Mouse (Mus musculus): ENCODE measurements around the gene Hibadh. TPM values are rescaled to one million over a fixed set of nuclear protein-coding genes. Genes with fewer than 3 reads are reported as not detected.

The Hibadh gene
- polyA plus RNA-seq, 1 experiment from 2014 or later, result 44.0 TPM

DNA sequence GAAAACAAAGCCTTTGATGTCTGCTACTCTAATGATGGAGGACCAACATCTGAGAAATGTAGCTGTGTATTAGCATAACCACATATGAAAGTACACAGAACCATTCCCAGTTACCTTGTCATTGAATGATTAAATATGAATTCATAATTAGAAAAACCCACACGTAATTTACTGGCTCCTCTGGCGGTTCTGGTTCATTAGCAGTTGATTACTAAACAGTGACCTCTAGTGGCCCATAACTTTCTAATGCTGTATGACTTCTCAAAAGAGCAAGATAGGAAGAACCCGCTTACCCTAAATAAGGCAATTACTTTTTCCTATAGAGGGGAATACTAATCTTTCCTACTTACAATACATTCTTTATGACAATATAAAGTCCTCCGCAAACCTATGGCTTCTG, 62.9 kb downstream of the Hibadh start:
- Histone ChIP-seq H3K36me3 (ENCODE audit: control insufficient read depth, insufficient read depth, low read length) (no peaks in the 10 kb centered on the region), H3K9ac (ENCODE audit: low read length) (no peak overlapping the region), H3K27ac (ENCODE audit: low read depth, low read length) (no peak overlapping the region), H3K9me3 (ENCODE audit: control insufficient read depth, low read length) (no peaks in the 10 kb centered on the region), H3K4me3 (ENCODE audit: low read depth, low read length) (no peak overlapping the region), H3K27me3 (ENCODE audit: control insufficient read depth, insufficient read depth, low read length) (no peaks in the 10 kb centered on the region), H3K4me2 (ENCODE audit: low read depth, low read length, severe bottlenecking) (no peak overlapping the region), H3K4me1 (replicated peaks; ENCODE audit: control insufficient read depth, insufficient read depth, low read length) (no peaks in the 10 kb centered on the region)
- ATAC-seq (replicated peaks; ENCODE audit: low FRiP score), result no peak
- WGBS, result 33% methylated on average over 4 of the region's 4 CpGs
- DNase-seq (ENCODE audit: low spot score), result no peak

- Histone ChIP-seq H3K27ac (ENCODE audit: low read depth, low read length) (no peak overlapping the region), H3K9me3 (ENCODE audit: control insufficient read depth, low read length) (no peaks in the 10 kb centered on the region), H3K27me3 (ENCODE audit: control insufficient read depth, insufficient read depth, low read length) (no peaks in the 10 kb centered on the region), H3K4me1 (replicated peaks; ENCODE audit: control insufficient read depth, insufficient read depth, low read length) (0 out of 2 replicates have a peak, but pooled peaks cover 3% of the 10 kb centered on the region), H3K4me2 (ENCODE audit: low read depth, low read length, severe bottlenecking) (no peak overlapping the region), H3K9ac (ENCODE audit: low read length) (no peak overlapping the region), H3K4me3 (ENCODE audit: low read depth, low read length) (no peak overlapping the region), H3K36me3 (ENCODE audit: control insufficient read depth, insufficient read depth, low read length) (no peaks in the 10 kb centered on the region)
- whole genome bisulfite sequencing, result 56% methylated on average over 6 of the region's 6 CpGs
- no peak for DNase-seq (ENCODE audit: low spot score)
- no peak for ATAC-seq (replicated peaks; ENCODE audit: low FRiP score)
These were observed 71.5 kb downstream of the Hibadh start for GRCm38 (mm10) chr6:52568706-52569105.

DNA sequence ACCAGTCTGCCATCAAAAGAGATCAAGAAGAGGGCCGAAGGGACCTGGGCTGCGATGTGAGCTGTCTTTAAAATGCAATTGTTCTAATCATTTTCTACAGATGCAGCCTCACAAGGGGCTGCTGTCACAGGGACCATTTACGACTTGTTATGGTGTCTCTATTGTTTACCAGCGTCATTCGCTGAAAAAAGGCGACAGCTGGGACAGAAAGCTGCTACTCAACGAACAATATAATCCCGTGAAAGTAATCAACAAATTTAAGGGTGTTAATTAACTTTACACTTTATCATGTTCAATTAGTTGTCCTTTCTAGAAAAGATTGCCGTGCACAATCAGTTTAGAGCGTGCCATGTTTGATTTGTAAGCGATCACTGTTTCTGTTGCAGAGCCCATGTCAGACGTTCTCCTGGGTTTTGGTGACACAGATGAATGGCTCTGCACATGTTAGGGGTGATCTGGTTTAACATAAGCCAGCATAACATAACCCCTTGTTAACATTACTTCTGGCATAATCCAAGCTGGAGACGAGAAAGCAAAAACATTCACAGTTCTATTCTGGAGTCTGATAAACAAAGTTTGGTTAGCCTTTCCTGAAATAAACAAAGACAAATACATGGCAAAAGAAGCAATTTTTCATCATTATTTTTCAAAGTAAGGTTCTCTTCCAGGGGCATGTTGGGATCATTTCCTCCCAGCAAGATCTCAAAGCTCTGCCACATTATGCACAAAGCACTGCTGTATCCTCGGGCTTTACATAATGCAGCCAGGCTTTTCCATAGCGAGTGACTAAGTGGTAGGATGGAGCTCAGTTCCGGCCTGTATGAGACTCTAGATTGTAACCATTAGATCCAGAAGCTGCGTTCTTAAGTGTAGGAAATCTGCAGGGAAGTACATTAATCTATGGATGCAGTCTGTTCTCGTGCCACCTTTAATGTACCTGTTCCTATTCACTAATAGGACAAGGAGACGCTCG, 72.6 kb downstream of the Hibadh start:
- 53% methylated on average over 20 of the region's 20 CpGs for WGBS
- no peaks in the 10 kb centered on the region for H3K36me3 ChIP-seq (ENCODE audit: control insufficient read depth, insufficient read depth, low read length)
- ATAC-seq (replicated peaks; ENCODE audit: low FRiP score) (no peak), DNase-seq (ENCODE audit: low spot score) (no peak)
- no peak overlapping the region for H3K27ac ChIP-seq (ENCODE audit: low read depth, low read length)
- H3K27me3 ChIP-seq (ENCODE audit: control insufficient read depth, insufficient read depth, low read length), result no peaks in the 10 kb centered on the region
- H3K4me1 ChIP-seq (replicated peaks; ENCODE audit: control insufficient read depth, insufficient read depth, low read length), result 0 out of 2 replicates have a peak, but pooled peaks cover 3% of the 10 kb centered on the region
- no peak overlapping the region for H3K4me3 ChIP-seq (ENCODE audit: low read depth, low read length)
- H3K9me3 ChIP-seq (ENCODE audit: control insufficient read depth, low read length), result no peaks in the 10 kb centered on the region
- no peak overlapping the region for H3K9ac ChIP-seq (ENCODE audit: low read length)
- no peak overlapping the region for H3K4me2 ChIP-seq (ENCODE audit: low read depth, low read length, severe bottlenecking)

DNA sequence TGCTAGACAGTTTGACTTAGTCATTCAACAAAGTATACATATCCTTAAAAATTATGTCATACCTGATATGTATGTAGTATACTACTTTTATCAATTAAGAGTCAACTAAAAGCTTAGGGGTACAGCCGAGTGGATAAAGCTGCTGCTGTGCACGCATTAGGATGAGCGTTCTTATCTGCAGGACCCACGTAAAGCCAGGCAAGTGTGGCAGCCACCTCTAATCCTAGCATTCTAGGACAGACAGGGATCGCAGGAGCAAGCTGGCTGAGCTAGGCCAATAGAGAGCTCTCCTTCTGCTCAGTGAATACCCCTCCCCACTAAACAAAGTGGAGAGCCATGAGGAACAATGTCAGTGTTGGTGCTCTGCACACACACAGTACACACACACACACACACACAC, 75.0 kb downstream of the Hibadh start:
- Histone ChIP-seq H3K4me3 (ENCODE audit: low read depth, low read length) (no peak overlapping the region), H3K9ac (ENCODE audit: low read length) (no peak overlapping the region), H3K9me3 (ENCODE audit: control insufficient read depth, low read length) (no peaks in the 10 kb centered on the region), H3K4me2 (ENCODE audit: low read depth, low read length, severe bottlenecking) (no peak overlapping the region), H3K27ac (ENCODE audit: low read depth, low read length) (no peak overlapping the region), H3K27me3 (ENCODE audit: control insufficient read depth, insufficient read depth, low read length) (no peaks in the 10 kb centered on the region), H3K36me3 (ENCODE audit: control insufficient read depth, insufficient read depth, low read length) (no peaks in the 10 kb centered on the region), H3K4me1 (replicated peaks; ENCODE audit: control insufficient read depth, insufficient read depth, low read length) (0 out of 2 replicates have a peak, but pooled peaks cover 3% of the 10 kb centered on the region)
- DNase-seq (ENCODE audit: low spot score) (no peak), ATAC-seq (replicated peaks; ENCODE audit: low FRiP score) (no peak)
- 68% methylated on average over 5 of the region's 5 CpGs for WGBS

- H3K36me3 ChIP-seq (ENCODE audit: control insufficient read depth, insufficient read depth, low read length), result no peaks in the 10 kb centered on the region
- no peaks in the 10 kb centered on the region for H3K27me3 ChIP-seq (ENCODE audit: control insufficient read depth, insufficient read depth, low read length)
- H3K9me3 ChIP-seq (ENCODE audit: control insufficient read depth, low read length), result no peaks in the 10 kb centered on the region
- no peak for ATAC-seq (replicated peaks; ENCODE audit: low FRiP score)
- DNase-seq (ENCODE audit: low spot score), result no peak
- H3K4me1 ChIP-seq (replicated peaks; ENCODE audit: control insufficient read depth, insufficient read depth, low read length), result no peaks in the 10 kb centered on the region
- H3K9ac ChIP-seq (ENCODE audit: low read length), result no peak overlapping the region
- no peak overlapping the region for H3K4me3 ChIP-seq (ENCODE audit: low read depth, low read length)
- WGBS, result 93% methylated on average over 4 of the region's 4 CpGs
- H3K27ac ChIP-seq (ENCODE audit: low read depth, low read length), result no peak overlapping the region
- no peak overlapping the region for H3K4me2 ChIP-seq (ENCODE audit: low read depth, low read length, severe bottlenecking)
These were observed 77.2 kb downstream of the Hibadh start for GRCm38 (mm10) chr6:52562994-52563393.

GRCm38 (mm10) chr6:52559041-52559440, 81.1 kb downstream of the Hibadh start:
- Histone ChIP-seq H3K36me3 (ENCODE audit: control insufficient read depth, insufficient read depth, low read length) (no peaks in the 10 kb centered on the region), H3K9ac (ENCODE audit: low read length) (no peak overlapping the region), H3K4me1 (replicated peaks; ENCODE audit: control insufficient read depth, insufficient read depth, low read length) (no peaks in the 10 kb centered on the region), H3K9me3 (ENCODE audit: control insufficient read depth, low read length) (no peaks in the 10 kb centered on the region), H3K27me3 (ENCODE audit: control insufficient read depth, insufficient read depth, low read length) (no peaks in the 10 kb centered on the region), H3K4me3 (ENCODE audit: low read depth, low read length) (no peak overlapping the region), H3K4me2 (ENCODE audit: low read depth, low read length, severe bottlenecking) (no peak overlapping the region), H3K27ac (ENCODE audit: low read depth, low read length) (no peak overlapping the region)
- 83% methylated on average over 3 of the region's 3 CpGs for WGBS
- ATAC-seq (replicated peaks; ENCODE audit: low FRiP score) (no peak), DNase-seq (ENCODE audit: low spot score) (no peak)

DNA sequence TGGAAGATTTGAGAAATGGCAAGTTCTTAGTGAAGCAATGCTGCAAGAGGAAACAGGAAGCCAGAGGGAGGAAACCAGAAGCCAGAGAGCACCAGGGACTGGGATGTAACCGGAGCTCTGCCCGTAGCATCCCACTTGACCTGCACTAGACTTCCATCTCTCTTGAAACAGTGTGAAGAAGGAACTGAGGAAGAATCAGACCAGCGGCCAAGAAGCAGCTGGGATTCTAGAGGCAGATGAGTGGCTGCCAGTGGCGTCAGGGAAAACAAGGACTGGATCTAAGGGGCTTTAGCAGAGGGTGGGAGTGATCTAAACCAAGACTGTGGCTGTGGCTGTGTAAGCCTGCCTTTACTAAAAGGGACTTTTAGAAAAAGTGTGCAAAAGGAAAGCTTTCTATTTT, 95.8 kb downstream of the Hibadh start:
- no peak overlapping the region for H3K27ac ChIP-seq (ENCODE audit: low read depth, low read length)
- H3K9me3 ChIP-seq (ENCODE audit: control insufficient read depth, low read length), result no peaks in the 10 kb centered on the region
- H3K9ac ChIP-seq (ENCODE audit: low read length), result no peak overlapping the region
- ATAC-seq (replicated peaks; ENCODE audit: low FRiP score) (no peak), DNase-seq (ENCODE audit: low spot score) (no peak)
- no peak overlapping the region for H3K4me2 ChIP-seq (ENCODE audit: low read depth, low read length, severe bottlenecking)
- WGBS, result 68% methylated on average over 4 of the region's 4 CpGs
- no peaks in the 10 kb centered on the region; the same call in 1 of the 2 replicates for H3K4me1 ChIP-seq (replicated peaks; ENCODE audit: control insufficient read depth, insufficient read depth, low read length)
- H3K27me3 ChIP-seq (ENCODE audit: control insufficient read depth, insufficient read depth, low read length), result no peaks in the 10 kb centered on the region
- no peak overlapping the region for H3K4me3 ChIP-seq (ENCODE audit: low read depth, low read length)
- H3K36me3 ChIP-seq (ENCODE audit: control insufficient read depth, insufficient read depth, low read length), result peaks cover 2% of the 10 kb centered on the region; the same call in 1 of the 2 replicates

- Histone ChIP-seq H3K9me3 (ENCODE audit: control insufficient read depth, low read length) (no peaks in the 10 kb centered on the region), H3K4me1 (replicated peaks; ENCODE audit: control insufficient read depth, insufficient read depth, low read length) (no peaks in the 10 kb centered on the region; the same call in 1 of the 2 replicates), H3K9ac (ENCODE audit: low read length) (no peak overlapping the region), H3K27me3 (ENCODE audit: control insufficient read depth, insufficient read depth, low read length) (no peaks in the 10 kb centered on the region), H3K4me2 (ENCODE audit: low read depth, low read length, severe bottlenecking) (no peak overlapping the region), H3K27ac (ENCODE audit: low read depth, low read length) (no peak overlapping the region), H3K4me3 (ENCODE audit: low read depth, low read length) (no peak overlapping the region), H3K36me3 (ENCODE audit: control insufficient read depth, insufficient read depth, low read length) (peaks cover 2% of the 10 kb centered on the region; the same call in 1 of the 2 replicates)
- no peak for DNase-seq (ENCODE audit: low spot score)
- ATAC-seq (replicated peaks; ENCODE audit: low FRiP score), result no peak
- 87% methylated on average over 5 of the region's 5 CpGs for WGBS
These were observed 97.7 kb downstream of the Hibadh start for GRCm38 (mm10) chr6:52542464-52542863.
